ENCODE assay signal across 9 mouse cellular contexts in genomic region chr2:154749046-154750036, GRCm38 (mm10). TPM values are rescaled to one million over a fixed set of nuclear protein-coding genes. Genes with fewer than 3 reads are reported as not detected.
A peak's percentile ranks its signal among the peaks of the same experiment; 100 is the strongest.
DNase-seq lines count a peak whose midpoint lies in the region; ATAC-seq and TF ChIP-seq lines count a peak whose summit lies in the region.
"Had no signal": no experiment of that assay in that cellular context is flagged by ENCODE, and none has a peak within 500 bp of the region (broad histone marks: within the 10 kb centered on the region; RNA-seq: fewer than 3 reads in every experiment).

No protein-coding gene starts in this region.

- peak; percentile 55 to 76 for DNase-seq in cerebellum, postnatal 14 days
- peak; percentile 23 for DNase-seq in lung, postnatal 0 days (ENCODE audit: low spot score)
- DNase-seq in lung, adult 18-20 months, result no peak
- no peak for DNase-seq in heart, adult 8-10 months (ENCODE audit: low spot score)
- no peak for DNase-seq in left cerebral cortex, adult 18-20 months (ENCODE audit: low spot score in 2 of 2)

- peaks cover 3% of the 10 kb centered on the region; the same call in 1 of the 2 replicates for H3K4me1 ChIP-seq in lung, postnatal 0 days (ENCODE audit: insufficient read depth, low read depth, low read length)
- H3K4me1 ChIP-seq in forebrain, embryonic 15.5 days, result peaks cover 17% of the 10 kb centered on the region
- H3K4me1 ChIP-seq in neural tube, embryonic 13.5 days (replicated peaks), result peaks cover 21% of the 10 kb centered on the region

- no peak overlapping the region for H3K4me2 ChIP-seq in lung, postnatal 0 days (replicated peaks; ENCODE audit: low read depth, low read length)
- H3K4me2 ChIP-seq in forebrain, embryonic 15.5 days (replicated peaks), result peak overlapping the region; percentile 33
- peak overlapping the region; percentile 37 for H3K4me2 ChIP-seq in neural tube, embryonic 13.5 days

- no peaks in the 10 kb centered on the region for H3K9me3 ChIP-seq in lung, postnatal 0 days (ENCODE audit: low read length)
- no peaks in the 10 kb centered on the region for H3K9me3 ChIP-seq in forebrain, embryonic 15.5 days
- no peaks in the 10 kb centered on the region for H3K9me3 ChIP-seq in neural tube, embryonic 13.5 days

- ATAC-seq in cerebellum, adult (ENCODE audit: insufficient number of reproducible peaks, low FRiP score, low TSS enrichment), result no peak
- ATAC-seq in lung, postnatal 0 days, result peak; percentile 40; the same call in 1 of the 2 replicates
- peak; percentile 89 for ATAC-seq in forebrain, embryonic 15.5 days (replicated peaks)
- peak; percentile 84 for ATAC-seq in neural tube, embryonic 13.5 days (ENCODE audit: low read depth)

- no peak for TF ChIP-seq EP300 in lung, postnatal 0 days (IDR thresholded peaks at IDR 0.05)

- TF ChIP-seq CTCF in lung, postnatal 0 days (IDR thresholded peaks at IDR 0.05), result no peak

- no peak overlapping the region for H3K4me3 ChIP-seq in lung, postnatal 0 days (ENCODE audit: low read depth, low read length)
- no peak overlapping the region for H3K4me3 ChIP-seq in forebrain, embryonic 15.5 days
- H3K4me3 ChIP-seq in neural tube, embryonic 13.5 days, result no peak overlapping the region

- no peaks in the 10 kb centered on the region for H3K36me3 ChIP-seq in lung, postnatal 0 days (ENCODE audit: insufficient read depth, low read length)
- H3K36me3 ChIP-seq in forebrain, embryonic 15.5 days, result no peaks in the 10 kb centered on the region
- H3K36me3 ChIP-seq in neural tube, embryonic 13.5 days, result no peaks in the 10 kb centered on the region

- no peaks in the 10 kb centered on the region for H3K27me3 ChIP-seq in lung, postnatal 0 days (replicated peaks; ENCODE audit: insufficient read depth, low read length)
- 0 out of 2 replicates have a peak, but pooled peaks cover 4% of the 10 kb centered on the region for H3K27me3 ChIP-seq in forebrain, embryonic 15.5 days
- no peaks in the 10 kb centered on the region for H3K27me3 ChIP-seq in neural tube, embryonic 13.5 days

- 58% methylated on average over 23 of the region's 23 CpGs for WGBS in lung, postnatal 0 days
- 14% methylated on average over 23 of the region's 23 CpGs for WGBS in forebrain, embryonic 15.5 days
- 33% methylated on average over 23 of the region's 23 CpGs for WGBS in neural tube, embryonic 13.5 days

- H3K9ac ChIP-seq in lung, postnatal 0 days (replicated peaks; ENCODE audit: low read depth), result no peak overlapping the region
- H3K9ac ChIP-seq in forebrain, embryonic 15.5 days (replicated peaks), result no peak overlapping the region
- H3K9ac ChIP-seq in neural tube, embryonic 13.5 days, result no peak overlapping the region

- H3K27ac ChIP-seq in lung, postnatal 0 days (ENCODE audit: low read length), result no peak overlapping the region
- H3K27ac ChIP-seq in forebrain, embryonic 15.5 days (replicated peaks), result peak overlapping the region; percentile 82
- H3K27ac ChIP-seq in neural tube, embryonic 13.5 days (replicated peaks), result peak overlapping the region; percentile 66

RNA-seq across cellular contexts. Expression of gene Gm14214, which starts 20.5 kb away (rescaled TPM):
- not detected in 2 replicates for polyA plus RNA-seq in lung, postnatal 0 days (2015; fragmentation: Nextera tagmentation; extraction: Ambion mirVana)
- not detected in 2 replicates for polyA plus RNA-seq in forebrain, embryonic 15.5 days (2015; fragmentation: Nextera tagmentation; extraction: Ambion mirVana)
- polyA plus RNA-seq in neural tube, embryonic 13.5 days (2015; fragmentation: Nextera tagmentation; extraction: Ambion mirVana), result not detected in 2 replicates
- total RNA-seq in heart, adult 8-10 months (2022), result not detected
- not detected for total RNA-seq in left cerebral cortex, adult 18-20 months (2021)
- polyA plus RNA-seq: large intestine, adult 2 months had no signal

RNA-seq across cellular contexts. Expression of gene Raly, which starts 41.6 kb away (rescaled TPM):
- polyA plus RNA-seq in lung, postnatal 0 days (2015; fragmentation: Nextera tagmentation; extraction: Ambion mirVana), result 23.7 and 26.3 TPM in 2 replicates
- polyA plus RNA-seq in forebrain, embryonic 15.5 days (2015; fragmentation: Nextera tagmentation; extraction: Ambion mirVana), result 37.1 and 38.2 TPM in 2 replicates
- 27.0 and 28.3 TPM in 2 replicates for polyA plus RNA-seq in neural tube, embryonic 13.5 days (2015; fragmentation: Nextera tagmentation; extraction: Ambion mirVana)
- total RNA-seq in heart, adult 8-10 months (2022), result 10 to 100 TPM; 81.3 to 93.0 (median 90.0) TPM
- total RNA-seq in left cerebral cortex, adult 18-20 months (2021), result 100 to 1,000 TPM; 104 to 109 TPM

RNA-seq across cellular contexts. Expression of gene a, which starts 41.9 kb away (rescaled TPM):
- not detected in 2 replicates for polyA plus RNA-seq in lung, postnatal 0 days (2015; fragmentation: Nextera tagmentation; extraction: Ambion mirVana)
- 0.50 and 0.55 TPM in 2 replicates for polyA plus RNA-seq in forebrain, embryonic 15.5 days (2015; fragmentation: Nextera tagmentation; extraction: Ambion mirVana)
- polyA plus RNA-seq in neural tube, embryonic 13.5 days (2015; fragmentation: Nextera tagmentation; extraction: Ambion mirVana), result 1.6 TPM in 1 of 2 replicates, not detected in the other
- not detected for total RNA-seq in heart, adult 8-10 months (2022)
- total RNA-seq in left cerebral cortex, adult 18-20 months (2021), result not detected

Comparison
In these comparisons a context has a peak if more than half of its experiments do, and no peak if none do; other contexts are left out.
1. DNase-seq: peak in cerebellum, postnatal 14 days (2 of 2) and lung, postnatal 0 days (single experiment); none in lung, adult 18-20 months (0 of 2), heart, adult 8-10 months (single experiment) and left cerebral cortex, adult 18-20 months (0 of 2).